Mouse (Mus musculus) macrophage (primary cell): ENCODE data around the gene Olfr393. TPM values are rescaled to one million over a fixed set of nuclear protein-coding genes. Genes with fewer than 3 reads are reported as not detected.

ENCODE experiments used
- H3K27ac ChIP-seq: fragments of 350-480 bp; formaldehyde crosslinking; 2 replicates; pipeline ENCODE4 v1.9.0; 2021
- H3K36me3 ChIP-seq: fragments of 350-480 bp; formaldehyde crosslinking; 2 replicates; pipeline ENCODE4 v1.9.0; 2021; ENCODE audit errors: inconsistent target
- H3K4me3 ChIP-seq: fragments of 350-480 bp; formaldehyde crosslinking; 2 replicates; pipeline ENCODE4 v1.9.0; 2021; ENCODE audit errors: inconsistent target
- H3K79me2 ChIP-seq: fragments of 350-480 bp; formaldehyde crosslinking; 2 replicates; pipeline ENCODE4 v1.9.0; 2021; ENCODE audit errors: inconsistent target
- WGBS: methylation state at CpG from one replicate; pipeline ENCODE4 v1.1.7; 2026; ENCODE audit warnings: inconsistent platforms; ENCODE audit not compliant: missing documents; 5-methylcytosine and 5-hydroxymethylcytosine counted together
- polyA plus RNA-seq: library from polyadenylated mRNA; stranded (reverse); fragments of 250-400 nt; gene quantifications from 3 replicates; pipeline ENCODE4 v1.2.4, GENCODE M21; 2018; ENCODE audit warnings: inconsistent platforms
- total RNA-seq, 78 experiments: library from RNA; depleted of rRNA; stranded (reverse); fragments of 250-400 nt; gene quantifications; 1 replicate in 9 of 78; 2 replicates in 24 of 78; 3 replicates in 43 of 78; 4 replicates in 2 of 78; pipeline ENCODE4 v1.2.4; 2018; ENCODE audit warnings: inconsistent platforms in 56 of 78

The Olfr393 gene
- not detected for total RNA-seq (2018; cell fraction: chromatin; rRNA removed)
- total RNA-seq (2018; cell fraction: cytosol; rRNA removed) = not detected
- total RNA-seq (2018; cell fraction: nucleus; rRNA removed) = not detected
- not detected in 3 replicates for polyA plus RNA-seq

DNA sequence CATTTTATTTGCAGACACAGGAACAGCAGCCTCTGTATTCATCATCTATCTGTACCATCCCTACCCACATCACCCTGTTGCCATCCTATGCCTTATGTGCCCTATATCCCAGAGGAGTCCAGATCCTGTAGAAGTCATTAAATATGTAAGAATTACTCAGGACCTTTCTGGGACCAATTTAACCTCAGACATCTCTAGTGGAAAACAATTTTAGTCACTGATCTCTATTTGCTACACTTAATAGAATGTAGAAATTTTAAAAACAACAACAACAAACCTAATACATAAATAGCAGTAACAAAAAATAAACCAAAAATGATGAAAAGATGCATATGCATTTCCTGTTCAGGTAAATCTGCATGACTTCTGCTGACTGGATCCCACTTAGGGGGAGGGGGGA lies at the start of gene Olfr393:
Olfr393 (minus strand) TSS at position 101 of the 400 bp plus-strand sequence.
- Histone ChIP-seq H3K27ac (no peak within 1 kb of the TSS), H3K36me3 (no peaks in the 10 kb centered on the region), H3K79me2 (no peaks in the 10 kb centered on the region), H3K4me3 (no peak within 1 kb of the TSS)

DNA sequence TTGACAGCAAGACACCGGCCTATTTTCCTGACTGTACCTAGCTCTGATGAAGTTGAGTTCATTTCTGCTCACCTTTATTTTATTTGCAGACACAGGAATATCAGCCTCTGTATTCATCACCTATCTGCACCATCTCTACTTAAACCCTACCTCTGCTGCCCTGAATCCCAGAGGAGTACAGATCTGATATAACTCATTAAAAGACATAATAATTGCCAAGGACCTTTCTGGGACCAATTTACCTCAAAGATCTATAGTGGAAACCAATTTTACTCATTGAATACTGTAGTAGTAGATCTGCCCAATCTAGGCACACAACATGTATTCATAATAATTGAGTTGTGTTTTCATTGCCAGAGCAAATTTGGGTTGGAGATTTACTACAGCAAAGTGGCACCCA lies 39.4 kb upstream of the Olfr393 start, which contains the start of gene Olfr394:
Olfr394 (minus strand) TSS at position 101 of the 400 bp plus-strand sequence.
- 100% methylated on average over 1 of the region's 1 CpGs for WGBS
- Histone ChIP-seq H3K79me2 (no peaks in the 10 kb centered on the region), H3K36me3 (no peaks in the 10 kb centered on the region), H3K27ac (no peak within 1 kb of the TSS), H3K4me3 (no peak within 1 kb of the TSS)

DNA sequence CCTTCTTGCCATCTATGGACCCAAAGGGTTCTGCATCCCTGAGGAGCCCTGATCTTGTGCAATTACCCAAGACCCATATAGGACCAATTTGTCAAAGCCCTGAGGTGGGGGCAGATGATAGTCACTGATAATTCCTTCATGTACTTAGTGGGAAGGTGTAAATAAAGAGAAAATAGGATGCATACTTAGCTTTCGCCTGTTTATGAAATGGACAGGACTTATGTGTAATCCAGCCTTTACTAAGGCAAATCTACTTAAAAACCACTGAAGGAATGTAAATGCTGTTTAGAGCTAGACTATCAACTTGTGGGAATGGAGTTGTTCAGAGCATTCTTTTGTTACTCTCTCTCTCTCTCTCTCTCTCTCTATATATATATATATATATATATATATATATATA lies 34.3 kb downstream of the Olfr393 start, which contains the start of gene Olfr392:
Olfr392 (minus strand) TSS at position 101 of the 400 bp plus-strand sequence.
- Histone ChIP-seq H3K79me2 (no peaks in the 10 kb centered on the region), H3K27ac (no peak within 1 kb of the TSS), H3K4me3 (no peak within 1 kb of the TSS), H3K36me3 (no peaks in the 10 kb centered on the region)
- 100% methylated on average over 1 of the region's 1 CpGs for WGBS

DNA sequence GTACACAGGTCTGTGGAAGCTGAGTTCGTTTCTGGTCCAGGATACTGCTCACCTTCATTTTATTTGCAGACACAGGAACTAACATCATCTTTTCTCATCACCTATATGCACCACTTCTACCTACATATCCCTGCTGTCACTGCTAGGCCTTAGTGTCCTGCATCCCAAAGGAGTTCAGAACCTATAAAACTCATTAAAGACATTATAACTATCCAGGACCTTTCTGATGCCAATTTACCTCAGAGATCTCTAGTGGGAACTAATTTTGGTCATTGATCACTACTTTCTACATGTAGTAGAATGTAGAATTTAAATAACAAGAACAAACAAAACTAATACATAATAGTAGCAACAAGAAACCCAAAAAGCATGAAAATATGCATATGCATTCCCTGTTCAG lies 48.3 kb downstream of the Olfr393 start, which contains the start of gene Olfr391-ps:
Olfr391-ps (minus strand) TSS at position 101 of the 400 bp plus-strand sequence.
- no peaks in the 10 kb centered on the region for H3K36me3 ChIP-seq
- 0% methylated on average over 1 of the region's 1 CpGs for WGBS
- H3K79me2 ChIP-seq = no peaks in the 10 kb centered on the region
- no peak within 1 kb of the TSS for H3K4me3 ChIP-seq
- H3K27ac ChIP-seq = no peak within 1 kb of the TSS

Other genes with a start within 250 kb of the Olfr393 start
- gene Zfp735, start 162.7 kb downstream of the Olfr393 start, polyA plus RNA-seq = not detected in 3 replicates
- gene Olfr389, start 70.7 kb downstream of the Olfr393 start, polyA plus RNA-seq = not detected in 3 replicates
- gene Olfr390, start 68.5 kb downstream of the Olfr393 start, polyA plus RNA-seq = not detected in 3 replicates
- gene Olfr391-ps, start 48.4 kb downstream of the Olfr393 start, polyA plus RNA-seq = not detected in 3 replicates
- gene Olfr392, start 34.4 kb downstream of the Olfr393 start, polyA plus RNA-seq = not detected in 3 replicates
- gene Olfr394, start 39.3 kb upstream of the Olfr393 start, polyA plus RNA-seq = not detected in 3 replicates
- gene Olfr395, start 57.8 kb upstream of the Olfr393 start, polyA plus RNA-seq = not detected in 3 replicates
- gene Olfr23, start 85.2 kb upstream of the Olfr393 start, polyA plus RNA-seq = not detected in 3 replicates
- gene Olfr397, start 109.4 kb upstream of the Olfr393 start, polyA plus RNA-seq = not detected in 3 replicates
- gene Olfr398, start 139.0 kb upstream of the Olfr393 start, polyA plus RNA-seq = not detected in 3 replicates
- gene Olfr139, start 205.1 kb upstream of the Olfr393 start, polyA plus RNA-seq = not detected in 3 replicates
- gene Olfr399, start 205.2 kb upstream of the Olfr393 start, polyA plus RNA-seq = not detected in 3 replicates
- gene Zfp616, start 218.5 kb upstream of the Olfr393 start, polyA plus RNA-seq = not detected in 3 replicates